Mouse (Mus musculus) liver, embryonic 16.5 days (tissue): ENCODE data around the gene Kmt5a. TPM values are rescaled to one million over a fixed set of nuclear protein-coding genes. Genes with fewer than 3 reads are reported as not detected.
"Not testable (repeated sequence)": the region's sequence is repeated elsewhere in the genome, so short reads cannot be mapped to it uniquely, and the experiment has no call there.

Experiments
- ATAC-seq: fragments of 200-750 bp; cut with Nextera tagmentation; 2 replicates; pipeline ENCODE4 v1.8.0; 2017; ENCODE audit warnings: low read depth, mild to moderate bottlenecking, moderate number of reproducible peaks, moderate library complexity
- H3K27ac ChIP-seq: fragments of 300-500 bp; sonication (generic); 2 replicates; pipeline ENCODE4 v1.5.1; 2014; ENCODE audit warnings: mild to moderate bottlenecking, low read length
- H3K27me3 ChIP-seq: fragments of 300-500 bp; sonication (generic); 2 replicates; pipeline ENCODE4 v1.6.1; 2014; ENCODE audit warnings: low read depth, low read length, mixed read lengths; ENCODE audit not compliant: control insufficient read depth, insufficient read depth
- H3K36me3 ChIP-seq: fragments of 300-500 bp; sonication (generic); 2 replicates; pipeline ENCODE4 v1.6.1; 2014; ENCODE audit warnings: mild to moderate bottlenecking; ENCODE audit not compliant: control insufficient read depth, insufficient read depth
- H3K4me1 ChIP-seq: fragments of 300-500 bp; sonication (generic); 2 replicates; pipeline ENCODE4 v1.6.1; 2014; ENCODE audit warnings: low read depth, low read length, mixed read lengths; ENCODE audit not compliant: control insufficient read depth
- H3K4me2 ChIP-seq: fragments of 300-500 bp; sonication (generic); 2 replicates; pipeline ENCODE4 v1.6.1; 2014; ENCODE audit warnings: low read depth, low read length, mixed read lengths
- H3K4me3 ChIP-seq: fragments of 300-500 bp; sonication (generic); 2 replicates; pipeline ENCODE4 v1.5.1; 2014; ENCODE audit warnings: low read depth, mild to moderate bottlenecking, low read length
- H3K9ac ChIP-seq: fragments of 300-500 bp; sonication (generic); 2 replicates; pipeline ENCODE4 v1.6.1; 2014; ENCODE audit warnings: low read depth, low read length
- H3K9me3 ChIP-seq: fragments of 300-500 bp; sonication (generic); replicated peaks from 2 replicates; pipeline ENCODE4 v1.6.1; 2016; ENCODE audit warnings: low read length; ENCODE audit not compliant: control insufficient read depth
- WGBS: fragments of 180-500 bp; shearing (Covaris S2); extraction: QIAGEN DNeasy Blood & Tissue Kit; methylation state at CpG from one replicate; pipeline ENCODE4 v1.1.7; 2014; ENCODE audit not compliant: insufficient replicate concordance; 5-methylcytosine and 5-hydroxymethylcytosine counted together
- polyA plus RNA-seq: library from polyadenylated mRNA; unstranded; fragments of >200 nt; fragmentation: Nextera tagmentation; extraction: Ambion mirVana; gene quantifications from 2 replicates; pipeline ENCODE4 v1.2.1, GENCODE M21; 2015

Gene Kmt5a
- polyA plus RNA-seq, 1 experiment from 2014 or later = 41.5 TPM

DNA sequence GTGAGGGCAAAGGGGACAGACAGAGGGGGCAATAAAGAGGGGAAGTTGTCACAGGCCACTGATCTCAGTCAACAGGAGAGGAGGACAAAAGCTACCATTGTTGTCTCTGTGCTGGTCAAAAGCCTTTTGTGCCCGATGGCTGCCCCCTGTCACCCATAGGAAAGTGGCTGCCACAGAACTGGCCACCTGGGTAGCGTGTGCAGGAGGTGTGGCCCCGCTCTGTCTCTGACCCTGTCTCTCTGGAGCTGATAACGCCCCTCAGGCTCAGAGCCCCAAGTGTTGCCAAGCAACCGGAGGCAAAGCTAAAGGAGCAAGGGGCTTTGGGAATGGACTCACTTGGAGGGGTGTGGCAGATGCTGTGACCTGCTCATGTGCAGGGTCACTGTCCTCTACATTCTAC, 59.3 kb downstream of the Kmt5a start:
- Histone ChIP-seq H3K4me1 (peaks cover 23% of the 10 kb centered on the region), H3K27ac (no peak overlapping the region), H3K4me2 (no peak overlapping the region), H3K36me3 (no peaks in the 10 kb centered on the region), H3K9ac (no peak overlapping the region), H3K27me3 (no peaks in the 10 kb centered on the region), H3K9me3 (no peaks in the 10 kb centered on the region), H3K4me3 (no peak overlapping the region)
- no peak for ATAC-seq
- WGBS = 24% methylated on average over 5 of the region's 5 CpGs

DNA sequence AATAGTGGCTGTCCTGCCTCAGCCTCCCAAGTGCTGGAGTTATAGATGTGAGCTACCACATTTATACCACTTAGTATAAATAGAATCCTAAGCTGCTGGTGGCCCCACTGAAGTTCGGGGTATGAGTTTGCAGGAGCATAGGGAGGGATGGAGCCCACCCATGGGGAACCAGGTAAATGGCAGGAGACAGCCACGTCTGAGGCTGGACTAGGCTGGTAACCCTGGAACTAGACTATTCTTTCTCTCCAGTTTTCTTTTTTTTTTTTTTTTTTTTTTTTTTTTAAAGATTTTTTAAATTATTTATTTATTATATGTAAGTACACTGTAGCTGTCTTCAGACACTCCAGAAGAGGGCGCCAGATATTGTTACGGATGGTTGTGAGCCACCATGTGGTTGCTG, 60.3 kb downstream of the Kmt5a start:
- not testable (repeated sequence) for H3K9me3 ChIP-seq, H3K27me3 ChIP-seq, H3K9ac ChIP-seq, H3K36me3 ChIP-seq, ATAC-seq, H3K27ac ChIP-seq, H3K4me2 ChIP-seq, H3K4me3 ChIP-seq
- 80% methylated on average over 2 of the region's 4 CpGs for WGBS
- H3K4me1 ChIP-seq = peaks cover 23% of the 10 kb centered on the region

DNA sequence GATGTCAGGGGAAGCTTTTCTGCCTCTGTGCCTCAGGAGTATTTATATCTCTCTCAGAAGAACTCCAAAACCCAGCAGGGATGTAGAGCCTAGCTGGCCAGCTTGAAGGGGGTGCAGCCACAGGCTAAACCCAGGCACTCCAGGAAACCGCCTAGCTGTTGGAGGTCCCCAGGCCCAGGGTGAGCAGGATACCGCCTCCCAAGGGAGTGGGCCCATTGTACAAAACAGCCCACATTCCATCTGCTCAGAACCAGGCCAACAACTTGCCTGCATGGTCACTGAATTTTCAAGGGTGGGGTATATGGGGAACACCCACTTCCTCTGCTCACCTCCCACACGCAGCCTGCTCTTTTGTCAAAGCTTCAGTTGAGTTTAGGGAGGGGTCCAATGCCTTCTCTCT, 60.8 kb downstream of the Kmt5a start:
- Histone ChIP-seq H3K27me3 (no peaks in the 10 kb centered on the region), H3K4me1 (peaks cover 23% of the 10 kb centered on the region), H3K9me3 (no peaks in the 10 kb centered on the region), H3K4me3 (no peak overlapping the region), H3K27ac (no peak overlapping the region), H3K9ac (no peak overlapping the region), H3K36me3 (no peaks in the 10 kb centered on the region), H3K4me2 (no peak overlapping the region)
- WGBS = 87% methylated on average over 3 of the region's 3 CpGs
- no peak for ATAC-seq

DNA sequence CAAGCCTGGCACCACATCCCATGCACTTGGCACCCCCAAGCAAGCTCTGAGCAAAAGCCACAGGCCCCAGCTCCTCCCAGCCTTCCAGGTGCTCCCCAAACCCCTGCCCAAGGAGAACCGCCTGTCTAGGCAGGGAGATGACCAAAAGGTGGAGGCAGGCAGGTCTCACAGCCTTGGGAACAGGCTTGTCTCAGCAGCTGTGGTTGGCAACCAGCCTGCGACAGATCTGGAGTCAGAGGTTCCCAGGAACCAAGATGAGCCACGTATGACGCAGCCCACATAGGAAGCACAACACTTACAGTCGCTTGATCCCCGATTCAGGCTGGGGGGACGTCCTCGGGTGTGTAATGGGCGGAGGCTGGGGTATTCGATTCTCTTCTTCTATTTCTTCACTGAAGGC, 61.8 kb downstream of the Kmt5a start:
- no peaks in the 10 kb centered on the region for H3K27me3 ChIP-seq
- no peaks in the 10 kb centered on the region for H3K36me3 ChIP-seq
- peaks cover 21% of the 10 kb centered on the region for H3K4me1 ChIP-seq
- WGBS = 78% methylated on average over 10 of the region's 10 CpGs
- no peak overlapping the region for H3K4me3 ChIP-seq
- H3K9ac ChIP-seq = no peak overlapping the region
- H3K9me3 ChIP-seq = no peaks in the 10 kb centered on the region
- no peak overlapping the region for H3K4me2 ChIP-seq
- no peak for ATAC-seq
- no peak overlapping the region for H3K27ac ChIP-seq

DNA sequence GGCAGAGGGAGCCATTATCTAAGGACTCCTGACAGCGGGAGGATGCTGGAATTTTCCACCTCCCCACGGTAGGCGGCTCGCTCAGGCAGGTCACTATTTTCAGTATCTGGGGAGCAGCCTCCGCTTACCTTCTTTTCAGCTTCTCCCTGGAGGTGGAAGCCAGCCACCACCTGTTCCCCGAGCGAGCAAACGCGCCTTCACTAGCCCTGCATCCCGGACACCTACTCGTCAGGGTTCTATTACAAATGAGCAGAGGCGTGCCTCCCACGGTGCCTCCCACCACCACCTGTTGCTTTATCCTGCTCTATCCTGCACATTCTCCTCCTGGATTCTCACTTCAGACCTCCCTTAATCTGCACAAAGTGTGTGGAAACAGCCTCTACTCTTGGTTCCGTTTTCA, 64.0 kb downstream of the Kmt5a start:
- WGBS = 68% methylated on average over 14 of the region's 14 CpGs

DNA sequence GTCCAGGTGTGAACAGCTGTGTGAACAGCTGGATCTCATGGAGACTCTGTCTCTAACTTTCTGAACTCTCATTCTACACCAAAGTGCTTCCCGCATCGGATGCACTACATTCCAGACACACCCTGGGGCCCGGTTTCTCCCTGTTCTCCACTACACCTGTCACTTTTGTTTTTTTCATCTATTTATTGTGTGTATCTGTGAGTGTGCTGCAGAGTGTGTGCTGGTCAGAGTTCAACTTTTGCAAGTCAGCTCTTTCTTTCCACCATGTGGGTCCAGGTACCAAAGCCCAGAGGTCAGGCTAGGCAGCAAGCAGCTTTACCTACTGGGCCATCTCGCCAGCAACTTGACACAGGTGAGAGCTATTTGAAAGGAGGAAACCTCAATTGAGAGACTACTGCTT, 65.5 kb downstream of the Kmt5a start:
- whole genome bisulfite sequencing = 78% methylated on average over 4 of the region's 4 CpGs
- no peaks in the 10 kb centered on the region for H3K9me3 ChIP-seq
- H3K9ac ChIP-seq = no peak overlapping the region
- no peaks in the 10 kb centered on the region for H3K27me3 ChIP-seq
- no peaks in the 10 kb centered on the region for H3K4me1 ChIP-seq
- no peak overlapping the region for H3K27ac ChIP-seq
- no peak overlapping the region for H3K4me3 ChIP-seq
- H3K36me3 ChIP-seq = no peaks in the 10 kb centered on the region
- no peak for ATAC-seq
- H3K4me2 ChIP-seq = no peak overlapping the region

More for the DNA sequence above, 64.0 kb downstream of the Kmt5a start:
- Histone ChIP-seq H3K9ac (no peak overlapping the region), H3K4me2 (no peak overlapping the region), H3K36me3 (no peaks in the 10 kb centered on the region), H3K9me3 (no peaks in the 10 kb centered on the region), H3K27me3 (no peaks in the 10 kb centered on the region), H3K4me1 (peaks cover 7% of the 10 kb centered on the region), H3K4me3 (no peak overlapping the region), H3K27ac (no peak overlapping the region)
- no peak for ATAC-seq

DNA sequence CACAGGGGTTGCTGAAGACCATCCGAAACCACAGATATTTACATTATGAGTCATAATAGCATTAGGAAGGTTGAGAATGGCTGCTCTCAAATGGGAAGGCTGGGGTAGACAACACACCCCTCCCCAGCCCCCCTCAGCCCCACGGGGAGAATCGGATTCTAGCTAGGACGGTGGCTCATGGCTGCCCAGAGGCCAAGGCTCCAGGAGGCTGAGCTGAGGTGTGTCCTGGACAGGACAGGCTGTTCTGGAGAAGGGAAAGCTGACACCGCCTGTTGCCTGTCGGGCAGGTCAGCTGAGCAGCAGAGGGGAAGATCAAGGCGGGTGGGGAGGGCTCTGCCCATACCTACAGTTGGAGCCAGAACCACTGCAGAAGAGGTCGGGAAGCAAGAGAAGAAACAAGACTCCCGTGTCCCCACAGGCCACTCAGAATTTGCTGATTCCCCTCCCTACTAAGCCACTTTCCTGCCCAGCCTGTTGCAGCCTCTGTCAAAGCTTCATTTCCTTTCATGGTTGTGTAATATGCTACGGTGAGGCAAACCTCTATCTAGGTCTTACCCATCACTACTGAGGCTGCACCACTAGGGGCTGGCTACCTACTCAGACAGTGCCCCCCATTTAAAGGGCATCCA, 67.1 kb downstream of the Kmt5a start:
- 36% methylated on average over 10 of the region's 10 CpGs for WGBS
- no peak overlapping the region for H3K9ac ChIP-seq
- no peaks in the 10 kb centered on the region for H3K9me3 ChIP-seq
- no peak overlapping the region for H3K4me2 ChIP-seq
- no peaks in the 10 kb centered on the region for H3K4me1 ChIP-seq
- no peaks in the 10 kb centered on the region for H3K36me3 ChIP-seq
- H3K4me3 ChIP-seq = no peak overlapping the region
- H3K27ac ChIP-seq = no peak overlapping the region
- ATAC-seq = no peak
- H3K27me3 ChIP-seq = no peaks in the 10 kb centered on the region

DNA sequence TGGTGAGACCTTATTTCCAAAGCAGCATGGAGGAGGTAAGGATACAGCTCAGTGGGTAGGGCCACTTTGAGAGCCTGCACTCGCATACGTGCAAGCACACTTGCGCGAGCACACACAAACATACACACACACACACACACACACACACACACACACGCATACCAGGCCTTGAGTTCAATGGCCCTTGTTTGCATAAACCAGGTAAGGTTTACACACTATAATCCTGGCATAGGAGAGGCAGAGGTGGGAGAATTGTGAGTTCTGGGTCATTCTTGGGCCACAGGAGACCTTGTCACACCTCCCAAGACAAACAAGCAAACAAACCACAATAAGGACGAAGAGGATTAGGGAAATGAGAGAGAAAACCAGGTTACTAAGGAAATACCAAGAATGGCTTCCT, 69.5 kb downstream of the Kmt5a start:
- Histone ChIP-seq H3K9me3 (no peaks in the 10 kb centered on the region), H3K4me1 (no peaks in the 10 kb centered on the region), H3K9ac (no peak overlapping the region), H3K4me3 (no peak overlapping the region), H3K27ac (no peak overlapping the region), H3K36me3 (no peaks in the 10 kb centered on the region), H3K4me2 (no peak overlapping the region), H3K27me3 (no peaks in the 10 kb centered on the region)
- 84% methylated on average over 6 of the region's 6 CpGs for WGBS
- ATAC-seq = no peak

DNA sequence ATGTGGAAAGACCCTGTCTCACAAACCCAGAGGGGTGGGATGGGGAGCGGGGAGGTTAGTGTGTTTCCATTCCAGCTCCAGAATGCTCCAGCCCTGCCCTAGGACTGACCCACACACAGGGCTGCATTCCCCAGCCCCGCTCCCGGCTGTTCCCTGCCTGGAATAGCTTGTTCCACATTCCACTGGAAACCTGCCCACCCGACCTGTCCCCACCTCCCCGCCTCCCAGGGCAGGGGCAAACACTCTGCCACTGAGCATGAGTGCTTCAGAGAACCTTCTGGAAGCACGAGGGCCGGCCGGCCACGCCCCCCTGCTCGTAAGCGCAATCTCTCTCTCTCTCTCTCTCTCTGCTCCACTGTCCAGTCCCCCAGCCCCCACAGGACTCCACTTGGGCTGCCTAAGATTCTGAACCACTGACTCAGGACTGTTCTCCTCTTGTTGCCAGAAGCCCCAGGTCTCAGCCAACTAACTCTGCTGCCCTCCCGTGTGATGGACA, 70.1 kb downstream of the Kmt5a start:
- Histone ChIP-seq H3K4me2 (no peak overlapping the region), H3K9ac (no peak overlapping the region), H3K27me3 (no peaks in the 10 kb centered on the region), H3K27ac (no peak overlapping the region), H3K4me3 (no peak overlapping the region), H3K36me3 (no peaks in the 10 kb centered on the region), H3K9me3 (no peaks in the 10 kb centered on the region), H3K4me1 (no peaks in the 10 kb centered on the region)
- ATAC-seq = no peak
- WGBS = 64% methylated on average over 12 of the region's 12 CpGs
